Mouse (Mus musculus) heart, embryonic 14.5 days (tissue): ENCODE results near the gene Ppp6r2. TPM values are rescaled to one million over a fixed set of nuclear protein-coding genes. Genes with fewer than 3 reads are reported as not detected.

Experiments used
- ATAC-seq: fragments of 200-750 bp; cut with Nextera tagmentation; 2 replicates; pipeline ENCODE4 v1.8.0; 2017; ENCODE audit warnings: low read depth, moderate TSS enrichment; ENCODE audit not compliant: insufficient number of reproducible peaks, insufficient read depth, low FRiP score
- H3K27ac ChIP-seq, 2 experiments: fragments of 200-500 bp in 1 of 2; fragments of 300-500 bp in 1 of 2; sonication (generic) in 1 of 2; replicated peaks in 1 of 2; 2 replicates each; pipeline ENCODE4 v1.5.1; 2012 to 2014; ENCODE audit warnings: low read depth in 2 of 2, low read length in 2 of 2, control low read depth in 1 of 2, mild to moderate bottlenecking in 1 of 2, mixed read lengths in 1 of 2; ENCODE audit not compliant: control insufficient read depth in 1 of 2, insufficient read depth in 1 of 2
- H3K27me3 ChIP-seq: fragments of 300-500 bp; sonication (generic); 2 replicates; pipeline ENCODE4 v1.6.1; 2014; ENCODE audit warnings: mild to moderate bottlenecking, low read length, control low read depth; ENCODE audit not compliant: control insufficient read depth, insufficient read depth
- H3K36me3 ChIP-seq: fragments of 300-500 bp; sonication (generic); 2 replicates; pipeline ENCODE4 v1.6.1; 2014; ENCODE audit warnings: mild to moderate bottlenecking, control low read depth, low read length, mixed read lengths; ENCODE audit not compliant: control insufficient read depth, insufficient read depth
- H3K4me1 ChIP-seq, 2 experiments: fragments of 200-500 bp in 1 of 2; fragments of 300-500 bp in 1 of 2; sonication (generic) in 1 of 2; 2 replicates each; pipeline ENCODE4 v1.6.1; 2012 to 2014; ENCODE audit warnings: low read length in 2 of 2, control low read depth in 1 of 2, mixed read lengths in 1 of 2; ENCODE audit not compliant: control insufficient read depth in 2 of 2, insufficient read depth in 2 of 2
- H3K4me2 ChIP-seq: fragments of 300-500 bp; sonication (generic); 2 replicates; pipeline ENCODE4 v1.6.1; 2014; ENCODE audit warnings: mild to moderate bottlenecking, low read length
- H3K4me3 ChIP-seq, 2 experiments: fragments of 200-500 bp in 1 of 2; fragments of 300-500 bp in 1 of 2; sonication (generic) in 1 of 2; 2 replicates each; pipeline ENCODE4 v1.5.1; 2012 to 2014; ENCODE audit warnings: low read length in 2 of 2, mild to moderate bottlenecking in 2 of 2, control low read depth in 1 of 2, low read depth in 1 of 2, moderate library complexity in 1 of 2; ENCODE audit not compliant: control insufficient read depth in 1 of 2, insufficient read depth in 1 of 2
- H3K9ac ChIP-seq: fragments of 300-500 bp; sonication (generic); 2 replicates; pipeline ENCODE4 v1.6.1; 2014; ENCODE audit warnings: mild to moderate bottlenecking, low read length
- H3K9me3 ChIP-seq: fragments of 300-500 bp; sonication (generic); 2 replicates; pipeline ENCODE4 v1.6.1; 2016; ENCODE audit warnings: low read length, control low read depth; ENCODE audit not compliant: control insufficient read depth
- WGBS: fragments of 180-500 bp; shearing (Covaris S2); extraction: QIAGEN DNeasy Blood & Tissue Kit; methylation state at CpG from one replicate; pipeline ENCODE4 v1.1.7; 2014; 5-methylcytosine and 5-hydroxymethylcytosine counted together
- polyA plus RNA-seq: library from polyadenylated mRNA; unstranded; fragments of >200 nt; fragmentation: Nextera tagmentation; extraction: Ambion mirVana; gene quantifications from 2 replicates; pipeline ENCODE4 v1.2.1, GENCODE M21; 2014

The Ppp6r2 gene
- polyA plus RNA-seq, 1 experiment from 2014 or later: 22.9 TPM

DNA sequence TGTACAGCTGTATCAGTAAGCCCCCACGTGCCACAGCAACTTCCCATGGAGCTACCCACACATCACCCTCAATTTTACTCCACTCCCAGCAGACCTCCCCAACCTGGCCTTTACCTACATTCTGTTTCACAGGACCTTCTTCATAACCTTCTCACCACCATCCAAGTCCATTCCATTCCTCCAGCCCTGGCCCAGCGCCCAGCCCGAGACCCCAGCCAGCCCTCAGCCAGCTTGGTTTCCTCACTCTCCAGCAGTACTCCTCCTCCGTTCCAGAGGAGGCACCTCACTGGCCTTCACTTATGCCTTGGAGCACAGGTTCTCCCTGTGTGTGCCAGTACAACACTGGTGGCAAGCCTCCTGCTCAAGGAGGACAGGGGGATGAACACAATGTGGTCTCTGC, 102.0 kb downstream of the Ppp6r2 start:
- H3K4me1 ChIP-seq: peaks cover 14 to 22% of the 10 kb centered on the region in 2 experiments
- H3K9ac ChIP-seq: peak overlapping the region; percentile 7; the same call in 1 of the 2 replicates
- 0 out of 2 replicates have a peak overlapping the region, but pooled peaks have one; percentile 87 for H3K4me2 ChIP-seq
- H3K36me3 ChIP-seq: no peaks in the 10 kb centered on the region
- WGBS: 72% methylated on average over 4 of the region's 4 CpGs
- no peaks in the 10 kb centered on the region for H3K9me3 ChIP-seq
- no peaks in the 10 kb centered on the region for H3K27me3 ChIP-seq
- no peak overlapping the region for H3K27ac ChIP-seq
- ATAC-seq: no peak
- no peak overlapping the region for H3K4me3 ChIP-seq

DNA sequence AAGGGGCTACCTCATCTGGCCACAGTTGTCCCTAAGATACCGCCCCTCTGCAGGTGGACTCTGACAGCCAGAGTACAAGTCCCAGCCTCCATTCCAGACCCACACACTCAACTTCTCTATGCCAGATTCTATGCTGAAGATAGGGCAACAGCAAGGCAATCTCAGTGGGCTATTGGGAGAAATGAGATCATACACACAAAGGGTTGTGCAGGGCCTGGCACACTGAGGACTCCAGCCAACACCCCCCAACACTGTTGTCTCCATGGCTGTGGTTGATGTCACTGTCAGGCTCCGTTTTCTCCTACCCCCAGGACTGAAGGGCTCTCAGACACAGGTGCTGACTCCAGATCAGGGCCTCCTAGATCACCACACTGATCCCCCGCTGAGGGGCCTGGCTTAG, 102.8 kb downstream of the Ppp6r2 start:
- peak overlapping the region; percentile 60 to 95 for H3K4me3 ChIP-seq
- WGBS: 26% methylated on average over 3 of the region's 3 CpGs

GRCm38 (mm10) chr15:89314511-89315189, 103.3 kb downstream of the Ppp6r2 start:
- peak overlapping the region; percentile 96 for H3K9ac ChIP-seq
- no peaks in the 10 kb centered on the region for H3K36me3 ChIP-seq
- peak overlapping the region; percentile 60 to 95 for H3K4me3 ChIP-seq
- H3K27me3 ChIP-seq: no peaks in the 10 kb centered on the region
- WGBS: under 1% methylated on average over 58 of the region's 58 CpGs
- peak; percentile 31 for ATAC-seq
- peak overlapping the region in 1 of 2 experiments; percentile 53; a peak in 2 of 4 replicates for H3K27ac ChIP-seq
- H3K9me3 ChIP-seq: no peaks in the 10 kb centered on the region
- H3K4me1 ChIP-seq: peaks cover 11 to 16% of the 10 kb centered on the region in 2 experiments
- peak overlapping the region; percentile 87 for H3K4me2 ChIP-seq

More for the DNA sequence above, 102.8 kb downstream of the Ppp6r2 start:
- Histone ChIP-seq H3K9me3 (no peaks in the 10 kb centered on the region), H3K36me3 (no peaks in the 10 kb centered on the region), H3K27ac (0 out of 4 replicates have a peak overlapping the region, but pooled peaks of 1 of the 2 experiments have one; percentile 53), H3K9ac (peak overlapping the region; percentile 96), H3K4me2 (peak overlapping the region; percentile 87), H3K4me1 (peaks cover 11 to 16% of the 10 kb centered on the region in 2 experiments), H3K27me3 (no peaks in the 10 kb centered on the region)
- peak; percentile 0; the same call in 1 of the 2 replicates for ATAC-seq

GRCm38 (mm10) chr15:89315190-89315731, 103.9 kb downstream of the Ppp6r2 start, which contains the start of gene Sbf1:
TSS of gene Sbf1 (minus strand) at chr15:89315311.
- Histone ChIP-seq H3K27me3 (no peaks in the 10 kb centered on the region), H3K9me3 (no peaks in the 10 kb centered on the region), H3K4me3 (peak within 1 kb of the TSS; percentile 60 to 95), H3K4me2 (peak within 1 kb of the TSS; percentile 87), H3K27ac (peak within 1 kb of the TSS; percentile 53 to 67), H3K36me3 (no peaks in the 10 kb centered on the region), H3K4me1 (peaks cover 11 to 15% of the 10 kb centered on the region in 2 experiments), H3K9ac (peak within 1 kb of the TSS; percentile 96)
- WGBS: under 1% methylated on average over 36 of the region's 37 CpGs
- peak; percentile 99 for ATAC-seq

GRCm38 (mm10) chr15:89316146-89316545, 104.8 kb downstream of the Ppp6r2 start:
- WGBS: 64% methylated on average over 11 of the region's 11 CpGs
- Histone ChIP-seq H3K4me3 (no peak overlapping the region), H3K36me3 (no peaks in the 10 kb centered on the region), H3K9me3 (no peaks in the 10 kb centered on the region), H3K27me3 (no peaks in the 10 kb centered on the region), H3K27ac (no peak overlapping the region), H3K4me1 (peaks cover 10 to 13% of the 10 kb centered on the region in 2 experiments), H3K9ac (no peak overlapping the region), H3K4me2 (peak overlapping the region; percentile 70; the same call in 1 of the 2 replicates)
- no peak for ATAC-seq

GRCm38 (mm10) chr15:89321264-89321663, 109.9 kb downstream of the Ppp6r2 start:
- 73% methylated on average over 8 of the region's 8 CpGs for WGBS
- no peak for ATAC-seq
- Histone ChIP-seq H3K9ac (no peak overlapping the region), H3K4me2 (no peak overlapping the region), H3K36me3 (no peaks in the 10 kb centered on the region), H3K9me3 (no peaks in the 10 kb centered on the region), H3K4me1 (peaks cover 4 to 8% of the 10 kb centered on the region in 2 experiments; a peak in 1 of 4 replicates), H3K4me3 (no peak overlapping the region), H3K27ac (no peak overlapping the region), H3K27me3 (peaks cover 16% of the 10 kb centered on the region)

GRCm38 (mm10) chr15:89322670-89323522, 111.5 kb downstream of the Ppp6r2 start, which contains the start of gene Adm2:
TSS of gene Adm2 (plus strand) at chr15:89322720.
- Histone ChIP-seq H3K9ac (peak within 1 kb of the TSS; percentile 47), H3K9me3 (no peaks in the 10 kb centered on the region), H3K4me1 (peaks cover 4 to 8% of the 10 kb centered on the region in 2 experiments; a peak in 1 of 4 replicates), H3K27ac (no peak within 1 kb of the TSS), H3K4me3 (peak within 1 kb of the TSS; percentile 29 to 34), H3K4me2 (peak within 1 kb of the TSS; percentile 62), H3K27me3 (peaks cover 16% of the 10 kb centered on the region), H3K36me3 (no peaks in the 10 kb centered on the region)
- no peak for ATAC-seq
- 6% methylated on average over 26 of the region's 26 CpGs for WGBS
